Mouse (Mus musculus) lung, adult 2 months (tissue): ENCODE measurements around the gene Asb18. TPM values are rescaled to one million over a fixed set of nuclear protein-coding genes. Genes with fewer than 3 reads are reported as not detected.
A peak's percentile ranks its signal among the peaks of the same experiment; 100 is the strongest.

Source experiments
- DNase-seq: peaks from one replicate; pipeline ENCODE4 v3.0.0; 2022
- H3K4me1 ChIP-seq: fragments of 200-500 bp; 2 replicates; pipeline ENCODE4 v1.6.1; 2011; ENCODE audit warnings: low read length; ENCODE audit not compliant: control insufficient read depth, insufficient read depth
- H3K4me3 ChIP-seq: fragments of 200-500 bp; replicated peaks from 2 replicates; pipeline ENCODE3; 2011; ENCODE audit warnings: low read depth, mild to moderate bottlenecking, control low read depth, low read length; ENCODE audit errors: extremely low read depth
- CTCF ChIP-seq: fragments of 200-500 bp; IDR thresholded peaks from 2 replicates; pipeline ENCODE4 v1.5.1; 2011; ENCODE audit warnings: mild to moderate bottlenecking, low read length, control low read depth; ENCODE audit not compliant: insufficient read depth
- POLR2A ChIP-seq: fragments of 200-500 bp; IDR thresholded peaks from 2 replicates; pipeline ENCODE4 v1.6.1; 2011; ENCODE audit warnings: low read depth, mild to moderate bottlenecking, control low read depth, low read length, borderline replicate concordance; ENCODE audit errors: extremely low read depth
- WGBS: fragments of 180-500 bp; shearing (Covaris S2); methylation state at CpG from one replicate; pipeline ENCODE4 v1.1.7; 2018; 5-methylcytosine and 5-hydroxymethylcytosine counted together
- polyA plus RNA-seq: library from polyadenylated mRNA; depleted of rRNA; stranded (reverse); fragments of >200 nt; gene quantifications from 2 replicates; pipeline ENCODE4 v1.2.3, GENCODE M21; 2012

Asb18 gene
- polyA plus RNA-seq, 1 experiment, result 1.4 TPM

DNA sequence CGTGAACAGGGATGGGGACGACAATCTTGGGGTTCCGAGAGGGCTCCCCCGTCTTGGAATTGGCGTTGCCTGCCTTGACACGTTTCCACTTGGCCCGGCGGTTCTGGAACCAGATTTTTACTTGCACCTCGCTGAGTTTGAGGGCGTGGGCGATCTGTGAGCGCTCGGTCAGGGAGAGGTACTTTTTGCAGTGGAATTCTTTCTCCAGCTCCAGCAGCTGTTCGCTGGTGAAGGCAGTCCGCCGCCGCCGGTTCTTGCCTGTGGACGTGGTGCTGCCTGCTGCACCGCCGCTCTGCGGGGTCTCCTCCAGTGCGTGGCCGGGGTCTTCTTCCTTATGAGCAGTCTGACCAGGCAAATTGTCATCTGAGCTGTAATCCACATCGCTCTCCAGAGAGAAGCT is 85.8 kb downstream of the Asb18 start:
- no peak for DNase-seq
- 30% methylated on average over 25 of the region's 25 CpGs for WGBS
- Histone ChIP-seq H3K4me1 (0 out of 2 replicates have a peak, but pooled peaks cover 3% of the 10 kb centered on the region), H3K4me3 (no peak overlapping the region)
- TF ChIP-seq CTCF, result no peak

DNA sequence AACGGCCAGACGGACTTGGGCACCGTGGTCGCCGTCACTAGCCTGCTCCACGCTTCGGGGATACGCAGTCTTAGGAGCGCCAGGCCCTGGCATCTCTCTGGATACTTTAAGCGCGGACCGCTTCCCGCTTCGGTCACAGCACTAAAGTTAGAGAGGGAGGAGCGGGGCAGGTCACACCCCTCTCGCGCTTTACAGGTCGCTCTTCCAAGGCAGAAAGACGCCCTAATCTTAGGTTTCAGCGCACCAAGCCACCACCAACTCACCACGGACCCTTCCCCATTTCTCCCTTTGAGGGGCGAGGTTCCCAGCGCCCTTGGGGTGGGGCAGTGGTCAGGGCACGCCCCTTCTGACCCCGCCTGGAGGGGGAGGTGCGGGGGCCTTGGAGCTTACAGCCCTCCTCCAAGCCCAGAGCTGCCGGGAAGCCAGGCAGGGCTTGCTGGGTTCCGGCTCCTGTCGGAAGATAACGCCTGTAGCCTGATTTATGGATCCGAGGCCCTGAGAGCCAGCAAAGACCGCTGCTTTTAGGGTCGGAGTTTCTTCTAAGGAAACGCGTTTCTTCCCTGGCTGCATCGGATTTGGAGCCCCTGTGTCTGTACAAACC is 87.3 kb downstream of the Asb18 start:
- Histone ChIP-seq H3K4me3 (peak overlapping the region; percentile 47), H3K4me1 (0 out of 2 replicates have a peak, but pooled peaks cover 3% of the 10 kb centered on the region)
- no peak for DNase-seq
- 3% methylated on average over 36 of the region's 36 CpGs for WGBS
- TF ChIP-seq POLR2A, result no peak
- no peak for TF ChIP-seq CTCF

DNA sequence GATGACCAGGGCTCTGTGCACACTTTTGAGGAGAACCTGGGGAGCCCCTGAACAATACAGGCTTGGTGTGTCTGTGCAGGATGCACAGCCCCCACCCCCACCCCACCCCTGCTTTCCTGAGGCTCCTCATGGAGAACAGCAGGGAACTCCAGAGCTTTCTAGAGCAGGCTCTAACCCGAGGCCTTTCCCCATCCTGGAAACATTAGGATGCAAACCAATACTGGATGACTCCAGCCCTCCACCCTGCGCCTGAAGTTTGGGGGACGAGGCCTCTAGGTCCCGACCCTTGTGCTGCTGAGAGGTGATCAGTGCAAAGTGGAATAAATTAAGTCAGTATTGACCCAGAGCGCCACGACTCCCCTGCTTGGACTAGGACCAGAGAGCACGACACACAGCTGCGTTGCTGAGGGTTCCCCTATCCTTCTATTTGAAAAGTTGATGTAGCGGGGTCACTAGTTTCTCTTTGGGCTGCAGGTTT is 87.8 kb downstream of the Asb18 start:
- WGBS, result 46% methylated on average over 9 of the region's 9 CpGs
- Histone ChIP-seq H3K4me1 (0 out of 2 replicates have a peak, but pooled peaks cover 3% of the 10 kb centered on the region), H3K4me3 (no peak overlapping the region)
- no peak for DNase-seq
- TF ChIP-seq POLR2A (no peak), CTCF (no peak)

DNA sequence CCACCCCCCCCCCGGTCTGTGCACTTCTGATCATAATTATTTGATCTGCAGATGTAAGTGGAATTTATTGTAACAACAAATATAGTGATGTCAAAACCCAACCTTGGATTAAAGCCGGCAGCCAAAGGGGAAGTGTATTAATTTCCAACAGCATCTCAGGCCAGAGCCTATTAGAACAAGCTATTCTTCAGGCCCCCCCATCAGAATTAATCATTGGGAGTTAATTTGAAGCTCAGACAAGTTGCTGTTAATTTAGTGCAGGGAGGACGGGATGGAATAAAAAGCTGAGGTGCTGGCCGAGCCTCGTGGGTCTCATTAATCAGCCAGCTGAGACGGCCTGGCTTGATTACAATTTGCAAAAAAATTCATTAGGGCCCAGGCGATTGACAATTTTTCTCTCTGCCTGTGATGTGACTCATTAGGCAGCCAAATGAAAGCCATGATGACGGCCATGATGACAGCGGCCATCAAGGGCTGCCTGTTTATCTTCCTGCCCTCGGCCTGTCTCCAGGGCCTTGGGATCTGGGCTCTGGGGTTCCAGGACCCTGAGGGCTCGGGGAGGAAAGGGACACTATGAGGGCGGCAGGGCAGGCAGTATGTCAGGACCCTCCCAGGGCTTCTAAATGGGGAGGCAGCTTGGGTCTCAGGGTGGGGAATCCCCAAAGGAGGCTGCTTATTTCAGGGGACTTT is 88.8 kb downstream of the Asb18 start:
- WGBS, result 63% methylated on average over 12 of the region's 12 CpGs
- H3K4me3 ChIP-seq, result no peak overlapping the region
- no peak for TF ChIP-seq CTCF
- no peak for TF ChIP-seq POLR2A
- DNase-seq, result no peak
- H3K4me1 ChIP-seq, result 0 out of 2 replicates have a peak, but pooled peaks cover 3% of the 10 kb centered on the region

DNA sequence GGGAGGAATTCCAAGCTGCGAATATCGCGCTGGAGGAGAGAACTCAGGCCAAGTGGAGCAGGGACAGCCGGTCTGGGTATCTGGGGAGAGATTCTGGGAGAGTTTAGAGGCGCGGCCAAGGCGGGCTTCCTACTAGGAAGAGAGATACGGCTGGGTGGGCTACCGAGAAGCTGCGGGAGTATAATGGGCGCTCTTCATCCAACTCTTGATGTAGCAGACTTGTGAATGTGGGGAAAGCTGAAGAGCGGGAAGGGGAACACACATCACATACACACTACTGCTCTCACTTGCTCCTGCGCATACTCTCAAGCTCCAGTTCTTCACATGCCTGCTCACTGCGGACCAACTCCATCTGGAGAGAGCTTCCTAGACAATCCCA is 90.8 kb downstream of the Asb18 start:
- no peak for DNase-seq
- TF ChIP-seq CTCF (no peak), POLR2A (no peak)
- no peak overlapping the region for H3K4me3 ChIP-seq
- WGBS, result 16% methylated on average over 14 of the region's 14 CpGs
- 0 out of 2 replicates have a peak, but pooled peaks cover 3% of the 10 kb centered on the region for H3K4me1 ChIP-seq

DNA sequence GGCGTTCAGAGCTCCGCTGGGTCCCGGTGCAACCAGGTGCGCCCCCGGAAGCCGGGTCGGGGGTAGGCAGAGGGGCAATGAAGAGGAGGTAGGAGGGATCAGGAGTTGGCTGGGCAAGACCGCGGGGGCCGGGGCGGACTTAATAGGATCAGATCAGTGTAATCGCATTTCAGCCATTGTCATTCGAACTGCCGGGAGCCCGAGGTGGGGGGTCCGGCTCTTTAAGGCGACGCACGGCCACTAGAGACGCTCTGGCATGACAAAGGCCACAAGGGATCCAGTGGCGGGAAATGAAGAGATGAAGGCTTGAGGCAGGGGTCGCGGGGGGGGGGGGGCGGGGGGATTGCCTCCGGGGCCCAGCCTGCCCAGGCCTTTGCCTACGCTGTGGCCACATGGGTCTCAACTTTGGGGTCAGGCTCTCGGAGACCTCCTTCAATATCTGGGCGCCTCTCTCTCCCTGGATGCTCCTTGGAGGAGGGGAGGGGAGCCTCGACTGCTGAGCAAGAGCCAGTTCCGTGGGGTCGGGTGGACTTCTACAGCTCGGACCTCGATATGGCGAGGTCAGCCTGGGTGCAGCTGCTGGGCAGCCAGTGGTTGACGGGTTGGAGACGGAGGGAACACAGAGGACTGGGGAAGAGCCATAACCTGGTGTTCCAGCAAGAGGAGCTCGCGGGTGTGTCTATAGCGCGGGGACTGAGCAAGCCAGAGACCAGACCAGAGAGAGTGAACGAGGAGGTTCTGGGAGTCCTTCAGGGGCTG is 91.4 kb downstream of the Asb18 start:
- TF ChIP-seq CTCF (no peak), POLR2A (no peak)
- no peak for DNase-seq
- WGBS, result 3% methylated on average over 41 of the region's 41 CpGs
- 0 out of 2 replicates have a peak, but pooled peaks cover 3% of the 10 kb centered on the region for H3K4me1 ChIP-seq
- H3K4me3 ChIP-seq, result no peak overlapping the region

DNA sequence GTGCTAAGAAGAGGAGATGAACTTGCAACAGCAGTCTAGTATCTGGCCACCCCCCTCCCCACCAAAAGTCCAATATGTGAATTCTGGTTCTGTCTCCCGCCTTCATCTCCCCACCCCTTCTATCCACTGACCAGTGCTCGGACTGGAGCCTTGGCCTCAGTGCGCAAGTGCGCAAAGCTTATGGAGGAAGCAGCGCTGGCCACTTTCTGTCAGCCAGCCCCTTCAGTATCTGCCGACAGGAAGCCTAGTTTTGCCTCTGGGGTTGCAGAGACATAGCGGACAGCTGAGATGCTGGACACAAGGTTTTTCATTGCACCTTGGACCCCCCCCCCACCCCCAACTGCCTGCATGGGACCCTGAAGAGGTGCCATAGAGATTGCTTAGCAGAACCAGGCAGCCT is 92.2 kb downstream of the Asb18 start:
- WGBS, result 6% methylated on average over 7 of the region's 7 CpGs
- DNase-seq, result no peak
- 0 out of 2 replicates have a peak, but pooled peaks cover 3% of the 10 kb centered on the region for H3K4me1 ChIP-seq
- TF ChIP-seq CTCF, result no peak
- no peak for TF ChIP-seq POLR2A
- H3K4me3 ChIP-seq, result no peak overlapping the region

DNA sequence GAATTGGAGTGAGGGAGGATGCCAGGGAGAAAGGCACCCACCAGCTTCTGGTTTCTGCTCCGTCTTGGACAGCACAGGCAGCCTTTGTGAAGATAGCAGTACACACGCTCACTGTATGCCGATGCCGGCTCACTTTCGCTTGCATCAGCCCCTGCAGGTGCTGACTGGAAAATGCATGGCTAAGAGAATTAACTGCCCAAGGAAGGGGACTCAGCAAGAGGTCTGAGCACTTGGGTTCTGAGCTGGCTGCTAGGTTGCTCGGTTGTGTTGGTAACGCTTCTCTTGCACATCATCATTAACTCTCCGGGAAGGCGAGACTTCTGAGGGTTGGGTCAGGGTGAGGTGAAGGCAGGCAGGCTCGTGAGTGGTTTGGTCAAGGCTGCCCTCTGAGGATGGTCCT is 92.7 kb downstream of the Asb18 start:
- TF ChIP-seq POLR2A (no peak), CTCF (no peak)
- 8% methylated on average over 10 of the region's 10 CpGs for WGBS
- no peak for DNase-seq
- Histone ChIP-seq H3K4me1 (no peaks in the 10 kb centered on the region), H3K4me3 (no peak overlapping the region)

DNA sequence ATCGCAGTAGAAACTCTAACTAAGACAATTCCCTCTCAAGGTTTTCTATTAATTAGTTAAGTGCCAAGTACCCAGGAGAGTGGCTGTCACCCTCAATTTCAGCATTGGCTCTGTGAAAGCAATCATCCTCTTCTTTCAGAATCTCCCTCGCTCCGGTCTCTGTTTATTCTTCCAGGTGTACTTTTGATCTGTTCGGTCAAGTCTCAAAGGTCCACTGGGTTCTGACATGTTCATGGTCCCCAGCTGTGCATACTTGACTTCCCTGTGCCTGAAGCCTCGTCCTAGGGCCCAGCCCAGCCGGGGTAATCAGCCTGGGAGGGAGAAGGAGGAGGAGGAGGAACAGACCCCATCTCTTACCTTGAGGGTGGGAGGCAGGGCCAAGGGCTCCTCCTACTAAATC is 95.3 kb downstream of the Asb18 start:
- TF ChIP-seq POLR2A, result no peak
- no peak for TF ChIP-seq CTCF
- DNase-seq, result no peak
- H3K4me1 ChIP-seq, result no peaks in the 10 kb centered on the region
- 75% methylated on average over 6 of the region's 6 CpGs for WGBS
- H3K4me3 ChIP-seq, result no peak overlapping the region
